Comparison of ENCODE assay signal across 9 mouse cellular contexts in the genomic region with DNA sequence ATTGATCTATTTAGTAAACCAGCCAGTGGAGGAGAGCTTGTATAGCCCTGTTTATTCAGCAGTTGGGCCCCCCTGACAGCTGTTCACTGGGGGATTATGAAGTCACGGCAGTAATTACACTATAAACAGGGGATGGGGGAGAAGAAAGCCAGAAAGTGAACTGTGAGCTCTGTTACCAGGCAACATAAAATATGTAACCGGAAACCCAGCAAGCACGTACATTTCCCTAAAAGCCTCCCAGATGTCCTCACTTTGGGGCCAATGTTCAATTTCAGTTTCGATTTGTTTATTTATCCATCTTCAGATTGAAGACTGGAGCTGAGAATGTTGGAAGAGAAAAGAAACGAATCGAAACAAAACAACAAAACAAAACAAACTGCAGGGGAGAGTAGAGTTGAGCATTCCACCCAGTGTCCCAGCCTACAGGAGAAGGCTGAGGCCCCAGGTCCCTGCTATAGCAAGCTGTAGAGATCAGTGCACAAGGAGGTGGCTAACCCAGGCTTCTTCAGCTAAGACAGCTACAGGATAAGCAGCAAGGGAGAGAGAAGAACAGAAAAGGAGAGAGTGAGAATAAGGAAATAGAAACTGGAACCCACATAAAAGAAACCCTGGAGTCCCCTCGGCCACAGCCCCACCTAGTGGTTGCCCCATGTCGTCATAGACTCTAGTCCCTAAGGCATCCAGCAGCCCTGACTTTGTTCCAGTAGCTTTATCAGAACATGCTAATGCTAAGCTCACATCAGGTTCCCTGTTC.
A peak's percentile ranks its signal among the peaks of the same experiment; 100 is the strongest.
DNase-seq lines count a peak whose midpoint lies in the region; ATAC-seq and TF ChIP-seq lines count a peak whose summit lies in the region.
"Had no signal": no experiment of that assay in that cellular context is flagged by ENCODE, and none has a peak within 500 bp of the region (broad histone marks: within the 10 kb centered on the region; RNA-seq: fewer than 3 reads in every experiment).

No protein-coding gene starts in this region.

- no peaks in the 10 kb centered on the region for H3K4me1 ChIP-seq in cerebellum, adult 2 months (ENCODE audit: control insufficient read depth, insufficient read depth, low read length)
- no peaks in the 10 kb centered on the region; the same call in 1 of the 2 replicates for H3K4me1 ChIP-seq in intestine, embryonic 16.5 days (ENCODE audit: control insufficient read depth, insufficient read depth, low read length)
- peaks cover 1% of the 10 kb centered on the region; the same call in 1 of the 2 replicates for H3K4me1 ChIP-seq in liver, adult 2 months (ENCODE audit: control insufficient read depth, insufficient read depth, low read length)
- H3K4me1 ChIP-seq in stomach, embryonic 15.5 days = peaks cover 9% of the 10 kb centered on the region; the same call in 1 of the 2 replicates

- no peaks in the 10 kb centered on the region for H3K9me3 ChIP-seq in intestine, embryonic 16.5 days (ENCODE audit: control insufficient read depth, low read length)
- no peaks in the 10 kb centered on the region for H3K9me3 ChIP-seq in stomach, embryonic 15.5 days

- no peaks in the 10 kb centered on the region for H3K79me2 ChIP-seq in liver, adult 2 months (ENCODE audit: control insufficient read depth, insufficient read depth, low read length)

- H3K9ac ChIP-seq in intestine, embryonic 16.5 days (ENCODE audit: low read depth, low read length) = no peak overlapping the region
- H3K9ac ChIP-seq in liver, adult 2 months (ENCODE audit: low read depth, low read length) = peak overlapping the region; percentile 37; the same call in 1 of the 2 replicates
- H3K9ac ChIP-seq in stomach, embryonic 15.5 days = no peak overlapping the region

- intact Hi-C loops in gastrocnemius, adult 2 months (cut with DNase I) = loop anchor here (2.0 to 5.0 kb wide), 2 partner anchors 270 to 707 kb away; no protein-coding TSS in a partner anchor

- peak; percentile 88 for ATAC-seq in intestine, embryonic 16.5 days
- peak; percentile 86; the same call in 1 of the 2 replicates for ATAC-seq in stomach, embryonic 15.5 days (ENCODE audit: insufficient read depth, low FRiP score, low read depth)

- WGBS in cerebellum, adult 2 months = 29% methylated on average over 8 of the region's 8 CpGs
- WGBS in intestine, embryonic 16.5 days = 24% methylated on average over 8 of the region's 8 CpGs
- WGBS in liver, adult 2 months = 14% methylated on average over 8 of the region's 8 CpGs
- WGBS in stomach, embryonic 15.5 days = 16% methylated on average over 8 of the region's 8 CpGs

- H3K36me3 ChIP-seq in intestine, embryonic 16.5 days (ENCODE audit: control insufficient read depth, insufficient read depth, low read length) = no peaks in the 10 kb centered on the region
- no peaks in the 10 kb centered on the region for H3K36me3 ChIP-seq in liver, adult 2 months (ENCODE audit: control insufficient read depth, insufficient read depth, low read length)
- H3K36me3 ChIP-seq in stomach, embryonic 15.5 days = no peaks in the 10 kb centered on the region
- H3K36me3 ChIP-seq: G1E had no signal

- H3K27me3 ChIP-seq in cerebellum, adult 2 months (ENCODE audit: control insufficient read depth, insufficient read depth, low read length) = no peaks in the 10 kb centered on the region; the same call in 1 of the 2 replicates
- no peaks in the 10 kb centered on the region for H3K27me3 ChIP-seq in intestine, embryonic 16.5 days (replicated peaks; ENCODE audit: control insufficient read depth, insufficient read depth, low read length)
- H3K27me3 ChIP-seq in liver, adult 2 months (ENCODE audit: control insufficient read depth, insufficient read depth, low read length) = no peaks in the 10 kb centered on the region
- H3K27me3 ChIP-seq in stomach, embryonic 15.5 days (replicated peaks) = no peaks in the 10 kb centered on the region

- peak in 1 of 2 experiments; percentile 6 for DNase-seq in cerebellum, adult 2 months
- DNase-seq in cerebellum, adult 9-11 months = no peak
- DNase-seq in adrenal gland, postnatal 4 days (ENCODE audit: low spot score in 2 of 2) = peak; percentile 22 to 32
- peak; percentile 76 for DNase-seq in gastrocnemius, adult 2 months
- DNase-seq in liver, adult 2 months (ENCODE audit: extremely low read depth, low read depth, low spot score) = peak; percentile 63
- DNase-seq in monocyte, adult 2 months (ENCODE audit: low read depth in 1 of 2, low spot score in 2 of 2) = peak; percentile 12 to 42

- TF ChIP-seq CTCF in cerebellum, adult 2 months (IDR thresholded peaks at IDR 0.05; ENCODE audit: borderline replicate concordance, insufficient read depth, low read depth, low read length) = peak; percentile 24; the same call in 1 of the 2 replicates
- peak; percentile 83 for TF ChIP-seq CTCF in gastrocnemius, adult 2 months (IDR thresholded peaks at IDR 0.05)
- peak; percentile 85 for TF ChIP-seq CTCF in liver, adult 2 months (IDR thresholded peaks at IDR 0.05; ENCODE audit: low read depth, low read length)

- H3K4me3 ChIP-seq in cerebellum, adult 2 months (replicated peaks; ENCODE audit: insufficient read depth, low read depth, low read length) = no peak overlapping the region
- H3K4me3 ChIP-seq in gastrocnemius, adult 2 months = peak overlapping the region; percentile 63
- H3K4me3 ChIP-seq in intestine, embryonic 16.5 days (ENCODE audit: low read length) = peak overlapping the region; percentile 16
- peak overlapping the region; percentile 34 for H3K4me3 ChIP-seq in liver, adult 2 months (ENCODE audit: insufficient read depth, low read depth, low read length)
- no peak overlapping the region; the same call in 1 of the 2 replicates for H3K4me3 ChIP-seq in stomach, embryonic 15.5 days (replicated peaks)

- peak overlapping the region; percentile 37; the same call in 1 of the 2 replicates for H3K4me2 ChIP-seq in intestine, embryonic 16.5 days (ENCODE audit: low read depth, low read length)
- peak overlapping the region; percentile 40 for H3K4me2 ChIP-seq in stomach, embryonic 15.5 days

- TF ChIP-seq POLR2A in cerebellum, adult 2 months (IDR thresholded peaks at IDR 0.05; ENCODE audit: borderline replicate concordance, insufficient read depth, low read length) = no peak
- no peak for TF ChIP-seq POLR2A in liver, adult 2 months (IDR thresholded peaks at IDR 0.05; ENCODE audit: extremely low read depth, insufficient read depth, low read length)

- H3K27ac ChIP-seq in cerebellum, adult 2 months (ENCODE audit: insufficient read depth, low read length) = no peak overlapping the region
- H3K27ac ChIP-seq in gastrocnemius, adult 2 months = peak overlapping the region; percentile 84
- peak overlapping the region; percentile 61 for H3K27ac ChIP-seq in intestine, embryonic 16.5 days (ENCODE audit: low read length)
- H3K27ac ChIP-seq in liver, adult 2 months (replicated peaks; ENCODE audit: insufficient read depth, low read depth, low read length) = peak overlapping the region; percentile 22; the same call in 1 of the 2 replicates
- H3K27ac ChIP-seq in stomach, embryonic 15.5 days = peak overlapping the region; percentile 81

Comparison
In these comparisons a context has a peak if more than half of its experiments do, and no peak if none do; other contexts are left out.
1. H3K4me3 ChIP-seq: peak in gastrocnemius, adult 2 months (single experiment), intestine, embryonic 16.5 days (single experiment) and liver, adult 2 months (single experiment); none in cerebellum, adult 2 months (single experiment) and stomach, embryonic 15.5 days (single experiment).
2. CTCF ChIP-seq: peak in every context shown above with its lines; median percentile 85 in liver, adult 2 months; 83 in gastrocnemius, adult 2 months; 24 in cerebellum, adult 2 months.